Mouse (Mus musculus) C2C12 (cell line): ENCODE results near the gene Myh6. TPM values are rescaled to one million over a fixed set of nuclear protein-coding genes. Genes with fewer than 3 reads are reported as not detected.
"Not testable (repeated sequence)": the region's sequence is repeated elsewhere in the genome, so short reads cannot be mapped to it uniquely, and the experiment has no call there.

ENCODE experiments used
- H3K27me3 ChIP-seq: one replicate; pipeline ENCODE4 v1.6.1; 2011; ENCODE audit not compliant: control insufficient read depth, insufficient read depth, insufficient read length
- H3K36me3 ChIP-seq: one replicate; pipeline ENCODE4 v1.6.1; 2011; ENCODE audit not compliant: control insufficient read depth, insufficient read depth
- H3K4me3 ChIP-seq: one replicate; pipeline ENCODE4 v1.5.1; 2011; ENCODE audit warnings: mild to moderate bottlenecking, control low read depth; ENCODE audit not compliant: poor library complexity, insufficient read depth, severe bottlenecking
- H3K79me2 ChIP-seq: one replicate; pipeline ENCODE4 v1.6.1; 2011; ENCODE audit not compliant: control insufficient read depth, insufficient read depth
- H3K79me3 ChIP-seq: one replicate; pipeline ENCODE4 v1.6.1; 2011; ENCODE audit warnings: low read depth, control low read depth
- H3ac ChIP-seq: one replicate; pipeline ENCODE3; 2011; ENCODE audit warnings: low read depth; ENCODE audit not compliant: control insufficient read depth, insufficient read length
- CEBPB ChIP-seq: IDR thresholded peaks from one replicate; pipeline ENCODE4 v1.6.1; 2011; ENCODE audit warnings: low read depth, mild to moderate bottlenecking, control low read depth, moderate library complexity
- CTCF ChIP-seq: IDR thresholded peaks from one replicate; pipeline ENCODE4 v1.5.1; 2011; ENCODE audit not compliant: control insufficient read depth, insufficient read depth, insufficient read length
- FOSL1 ChIP-seq: IDR thresholded peaks from one replicate; pipeline ENCODE4 v1.8.0; 2011; ENCODE audit warnings: mild to moderate bottlenecking, low read length; ENCODE audit not compliant: poor library complexity, insufficient read depth, severe bottlenecking
- MAX ChIP-seq: IDR thresholded peaks from one replicate; pipeline ENCODE4 v1.6.1; 2011; ENCODE audit warnings: mild to moderate bottlenecking, control low read depth
- MYOD1 ChIP-seq: IDR thresholded peaks from one replicate; pipeline ENCODE4 v1.6.1; 2011; ENCODE audit warnings: low read depth; ENCODE audit not compliant: control insufficient read depth, insufficient read length
- MYOG ChIP-seq: IDR thresholded peaks from one replicate; pipeline ENCODE4 v1.6.1; 2011; ENCODE audit not compliant: control insufficient read depth, insufficient read length; ENCODE audit errors: extremely low read depth
- USF1 ChIP-seq: IDR thresholded peaks from one replicate; pipeline ENCODE4 v1.6.1; 2011; ENCODE audit warnings: low read depth, mild to moderate bottlenecking, control low read depth, moderate library complexity
- polyA plus RNA-seq: library from polyadenylated mRNA; unstranded; fragments of >200 nt; fragmentation: generic; extraction: Trizol; gene quantifications from one replicate; pipeline ENCODE4 v1.2.1, GENCODE M21; 2012; ENCODE audit warnings: missing spikeins

The Myh6 gene
- polyA plus RNA-seq, 1 experiment: 0.02 TPM

DNA sequence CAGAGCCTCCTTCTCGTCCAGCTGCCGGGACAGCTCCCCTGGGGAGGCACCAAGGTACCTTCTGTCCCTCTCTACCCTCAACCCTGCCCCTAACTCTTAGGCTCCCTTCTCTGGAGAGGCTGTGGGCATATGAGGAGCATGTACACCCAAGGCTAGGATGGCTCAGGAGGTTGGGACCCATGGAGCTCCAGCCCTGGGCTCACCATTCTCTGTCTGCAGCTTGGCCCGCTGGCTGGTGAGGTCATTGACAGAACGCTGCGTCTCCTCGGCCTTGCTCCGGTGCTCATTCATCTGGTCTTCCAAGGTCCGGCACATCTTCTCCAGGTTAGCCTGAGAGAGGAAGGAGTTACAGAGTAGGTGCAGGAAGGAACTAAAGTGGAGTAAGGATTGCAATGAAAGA, 11.9 kb upstream of the Myh6 start:
- TF ChIP-seq MYOD1 (no peak), FOSL1 (no peak), MYOG (no peak), CTCF (no peak), USF1 (no peak), CEBPB (no peak), MAX (no peak)
- no peaks in the 10 kb centered on the region for H3K36me3 ChIP-seq
- no peaks in the 10 kb centered on the region for H3K79me3 ChIP-seq
- H3ac ChIP-seq: no peak overlapping the region
- H3K27me3 ChIP-seq: peaks cover 29% of the 10 kb centered on the region
- H3K79me2 ChIP-seq: no peaks in the 10 kb centered on the region
- H3K4me3 ChIP-seq: no peak overlapping the region

DNA sequence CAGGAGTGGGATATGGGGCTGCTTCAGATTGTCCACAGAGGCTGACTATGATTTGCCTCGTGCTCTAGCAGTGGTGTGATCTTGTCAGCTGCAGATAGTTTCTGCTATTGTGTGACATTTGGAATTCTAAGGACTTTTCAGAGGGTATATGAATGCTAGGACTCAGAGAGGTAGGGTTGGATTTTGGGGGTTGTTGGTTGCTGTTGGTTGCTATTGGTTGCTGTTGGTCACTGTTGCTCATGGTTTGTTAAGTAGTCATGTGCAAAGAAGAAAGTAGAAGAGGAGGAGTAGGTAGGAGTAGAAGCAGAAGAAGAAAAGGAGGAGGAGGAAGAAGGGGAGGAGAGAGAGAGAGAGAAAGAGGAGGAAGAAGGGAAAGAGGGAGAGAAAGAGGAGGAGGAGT, 9.9 kb upstream of the Myh6 start, which contains the start of gene Gm17428:
Gm17428 (plus strand) TSS at position 301 of the 400 bp plus-strand sequence.
- H3ac ChIP-seq: no peak within 1 kb of the TSS
- no peak for TF ChIP-seq FOSL1
- TF ChIP-seq CEBPB: no peak
- no peak for TF ChIP-seq MYOG
- TF ChIP-seq MAX: no peak
- no peak for TF ChIP-seq USF1
- TF ChIP-seq CTCF: no peak
- TF ChIP-seq MYOD1: no peak
- no peaks in the 10 kb centered on the region for H3K79me3 ChIP-seq
- peaks cover 41% of the 10 kb centered on the region for H3K27me3 ChIP-seq
- no peaks in the 10 kb centered on the region for H3K79me2 ChIP-seq
- no peak within 1 kb of the TSS for H3K4me3 ChIP-seq
- H3K36me3 ChIP-seq: no peaks in the 10 kb centered on the region

DNA sequence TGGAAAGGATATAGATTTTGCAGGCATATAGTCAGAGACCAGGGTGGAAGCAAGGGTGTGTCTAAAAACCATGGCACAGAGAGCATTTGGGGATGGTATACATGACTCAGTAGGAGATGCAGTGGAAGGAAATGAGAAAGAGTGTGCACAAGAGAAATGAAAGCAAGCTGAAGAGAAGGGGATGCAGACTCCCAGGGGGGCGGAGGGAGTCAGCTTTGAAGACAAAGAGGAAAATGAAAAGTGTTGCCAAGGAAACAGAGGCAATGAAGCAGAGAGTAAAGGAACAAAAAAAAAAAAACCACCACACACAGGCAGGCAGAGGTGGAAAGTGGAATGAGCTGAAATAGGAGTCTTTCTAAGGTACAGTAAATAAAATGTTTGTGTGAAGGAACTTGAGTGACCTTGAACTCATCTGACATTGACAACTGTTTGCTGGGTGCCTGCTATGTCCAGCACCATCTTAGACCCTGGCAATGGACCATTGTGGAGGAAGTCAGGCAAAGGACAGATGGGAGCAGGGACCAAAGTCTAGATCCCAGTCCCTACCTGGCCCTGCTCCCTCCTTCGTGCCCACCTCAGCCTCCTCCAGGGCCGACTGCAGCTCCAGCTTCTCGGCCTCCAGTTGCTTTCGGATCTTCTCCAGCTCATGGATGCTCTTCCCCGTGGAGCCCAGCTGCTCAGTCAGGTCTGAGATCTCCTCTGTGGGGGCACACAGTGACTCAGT, 7.5 kb upstream of the Myh6 start:
- Histone ChIP-seq H3K4me3 (no peak overlapping the region), H3K79me3 (no peaks in the 10 kb centered on the region), H3K27me3 (peaks cover 54% of the 10 kb centered on the region), H3K36me3 (no peaks in the 10 kb centered on the region), H3K79me2 (no peaks in the 10 kb centered on the region), H3ac (no peak overlapping the region)
- TF ChIP-seq FOSL1 (no peak), USF1 (no peak), CTCF (no peak), MYOD1 (no peak), MYOG (no peak), CEBPB (no peak), MAX (no peak)

DNA sequence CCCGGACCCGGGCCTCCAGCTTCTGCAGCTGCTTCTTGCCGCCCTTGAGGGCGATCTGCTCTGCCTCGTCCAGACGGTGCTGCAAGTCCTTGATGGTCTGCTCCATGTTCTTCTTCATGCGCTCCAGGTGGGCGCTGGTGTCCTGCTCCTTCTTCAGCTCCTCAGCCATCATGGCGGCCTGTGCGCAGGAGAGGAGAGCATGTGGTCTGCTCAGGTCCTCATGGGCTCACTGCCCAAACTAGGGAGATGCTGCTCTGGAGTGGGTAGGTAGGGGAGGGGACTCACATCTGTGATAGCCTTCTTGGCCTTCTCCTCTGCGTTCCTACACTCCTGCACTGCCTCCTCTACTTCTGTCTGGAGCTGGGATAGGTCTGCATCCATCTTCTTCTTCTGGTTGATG, 6.1 kb upstream of the Myh6 start:
- H3K79me2 ChIP-seq, H3K4me3 ChIP-seq, H3K36me3 ChIP-seq, H3ac ChIP-seq, H3K79me3 ChIP-seq: not testable (repeated sequence)
- peaks cover 54% of the 10 kb centered on the region for H3K27me3 ChIP-seq

DNA sequence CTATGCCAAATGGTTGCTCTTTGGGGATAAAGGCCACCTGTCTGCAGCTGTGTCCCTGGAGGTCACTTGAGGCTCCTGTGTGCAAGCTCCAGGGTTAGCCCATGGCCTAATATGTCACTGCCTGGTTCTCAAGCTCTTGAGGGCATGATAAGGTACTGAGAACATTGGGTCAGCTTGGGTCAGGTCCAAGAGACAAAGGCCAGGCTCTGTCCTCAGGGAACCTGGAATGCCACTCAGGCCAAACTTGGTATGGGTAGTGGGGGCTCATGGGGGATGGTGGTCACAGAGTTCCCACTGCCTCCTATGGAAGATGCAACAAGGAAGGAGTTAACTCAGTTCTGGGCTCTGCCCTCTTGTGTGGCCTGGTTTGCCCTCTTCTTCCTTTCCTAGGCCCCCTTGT, 1.6 kb upstream of the Myh6 start:
- no peak overlapping the region for H3ac ChIP-seq
- TF ChIP-seq MAX: no peak
- TF ChIP-seq CTCF: no peak
- no peak for TF ChIP-seq MYOG
- TF ChIP-seq CEBPB: no peak
- no peak for TF ChIP-seq MYOD1
- no peak for TF ChIP-seq USF1
- no peak for TF ChIP-seq FOSL1
- no peaks in the 10 kb centered on the region for H3K79me2 ChIP-seq
- no peaks in the 10 kb centered on the region for H3K79me3 ChIP-seq
- peaks cover 70% of the 10 kb centered on the region for H3K27me3 ChIP-seq
- H3K36me3 ChIP-seq: no peaks in the 10 kb centered on the region
- no peak overlapping the region for H3K4me3 ChIP-seq

DNA sequence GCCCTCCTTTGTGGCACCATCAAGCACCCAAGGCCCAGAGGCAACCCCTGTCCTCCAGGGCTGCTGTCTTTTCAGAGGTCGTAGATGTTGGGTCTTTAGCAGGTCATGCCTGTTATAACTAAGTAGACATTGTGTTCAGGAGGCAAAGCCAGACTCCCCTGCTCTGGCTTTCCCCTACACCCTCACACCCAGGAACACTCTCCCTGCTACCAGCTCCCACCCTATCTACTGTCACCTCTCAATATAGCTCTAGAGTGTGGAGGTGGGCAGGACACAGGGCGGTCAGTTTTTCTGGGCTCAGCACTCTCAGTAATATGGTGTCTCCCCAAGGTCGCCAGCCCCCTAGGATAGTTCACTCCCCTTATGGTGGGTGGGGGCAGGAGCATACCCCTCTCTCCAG, 1.1 kb upstream of the Myh6 start:
- H3K79me2 ChIP-seq: no peaks in the 10 kb centered on the region
- peaks cover 70% of the 10 kb centered on the region for H3K27me3 ChIP-seq
- no peaks in the 10 kb centered on the region for H3K79me3 ChIP-seq
- H3ac ChIP-seq: no peak overlapping the region
- H3K4me3 ChIP-seq: no peak overlapping the region
- no peaks in the 10 kb centered on the region for H3K36me3 ChIP-seq
- TF ChIP-seq MAX (no peak), USF1 (no peak), CTCF (no peak), MYOG (no peak)
